Mouse (Mus musculus) colon, adult 2 months (tissue): ENCODE data around the gene Acad12. TPM values are rescaled to one million over a fixed set of nuclear protein-coding genes. Genes with fewer than 3 reads are reported as not detected.

Experiments used
- polyA plus RNA-seq: library from polyadenylated mRNA; depleted of rRNA; stranded (reverse); fragments of >200 nt; gene quantifications from 2 replicates; pipeline ENCODE4 v1.2.3, GENCODE M21; 2012; rRNA removed

Gene Acad12
- polyA plus RNA-seq = 7.0 and 7.8 TPM in 2 replicates

GRCm38 (mm10) chr5:121618592-121619513 lies at the start of gene Acad12:
TSS of gene Acad12 (minus strand) at chr5:121618938.

DNA sequence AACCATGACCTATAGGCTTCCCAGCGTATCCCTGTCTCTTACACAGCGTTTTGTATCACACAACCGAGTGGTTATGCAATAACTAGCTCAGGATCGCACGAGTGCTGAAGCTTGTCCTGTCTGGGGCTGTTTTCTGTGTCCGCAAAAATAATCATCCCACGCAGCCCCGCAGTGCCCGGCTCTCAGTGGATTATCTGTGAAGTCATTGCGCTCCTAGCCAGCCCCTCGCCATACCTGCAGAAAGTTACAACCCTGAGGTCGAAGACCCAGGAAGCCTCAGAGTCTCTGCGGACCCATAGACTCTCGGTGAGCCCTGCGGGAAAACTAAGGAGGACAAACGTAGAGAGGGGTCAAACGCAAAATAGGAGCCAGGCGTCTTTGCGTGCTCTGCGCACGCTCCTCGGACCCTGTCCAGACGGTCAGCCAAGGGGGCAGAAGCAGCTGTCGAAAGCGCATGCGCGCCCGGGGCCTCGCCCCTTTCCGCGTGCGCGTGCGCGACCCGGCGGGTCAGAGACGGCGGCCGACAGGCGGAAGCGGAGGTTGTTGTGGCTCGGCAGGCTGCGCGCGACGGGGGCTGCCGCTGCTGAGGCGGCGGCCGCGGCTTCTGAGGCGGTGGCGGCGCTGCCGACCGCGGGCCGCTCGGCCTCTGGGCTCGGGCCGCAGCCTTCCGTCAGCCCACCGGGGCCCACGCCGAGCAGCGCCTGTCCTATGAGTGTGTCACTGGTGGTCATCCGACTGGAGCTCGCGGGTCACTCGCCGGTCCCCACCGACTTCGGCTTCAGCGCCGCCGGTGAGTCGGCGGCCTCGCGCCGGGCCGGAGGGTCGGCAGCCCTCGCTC lies 41.5 kb upstream of the Acad12 start, which contains the start of the genes Acad10 and Brap:
Gene Acad10, minus strand, starts transcription at position 456 of the 838 bp plus-strand sequence.
Gene Brap, plus strand, starts transcription at position 505 of the 838 bp plus-strand sequence.

GRCm38 (mm10) chr5:121593451-121594401 lies 25.0 kb downstream of the Acad12 start, which contains the start of gene Aldh2:
TSS of gene Aldh2 (minus strand) at chr5:121593824.

Other genes with a start within 250 kb of the Acad12 start
- gene Trafd1, start 233.3 kb downstream of the Acad12 start, polyA plus RNA-seq = 46.5 and 59.0 TPM in 2 replicates
- gene Naa25, start 221.0 kb downstream of the Acad12 start, polyA plus RNA-seq = 5.0 and 5.1 TPM in 2 replicates
- gene Tmem116, start 167.0 kb downstream of the Acad12 start, polyA plus RNA-seq = 1.5 and 7.2 TPM in 2 replicates
- 35.2 and 37.5 TPM in 2 replicates for gene Erp29, start 166.4 kb downstream of the Acad12 start, polyA plus RNA-seq
- not detected in 2 replicates for gene Adam1b, start 115.5 kb downstream of the Acad12 start, polyA plus RNA-seq
- gene Adam1a, start 73.5 kb downstream of the Acad12 start, polyA plus RNA-seq = 2.6 and 3.7 TPM in 2 replicates
- gene Gm42878, start 73.5 kb downstream of the Acad12 start, polyA plus RNA-seq = 0.20 TPM in 1 of 2 replicates, not detected in the other
- gene Mapkapk5, start 73.0 kb downstream of the Acad12 start, polyA plus RNA-seq = 27.1 and 28.6 TPM in 2 replicates
- 1,286 and 1,374 TPM in 2 replicates for gene Aldh2, start 25.1 kb downstream of the Acad12 start, polyA plus RNA-seq
- 8.2 and 8.7 TPM in 2 replicates for gene Acad10, start 41.6 kb upstream of the Acad12 start, polyA plus RNA-seq
- gene Brap, start 41.6 kb upstream of the Acad12 start, polyA plus RNA-seq = 23.1 and 27.9 TPM in 2 replicates
- gene Atxn2, start 92.4 kb upstream of the Acad12 start, polyA plus RNA-seq = 110 and 127 TPM in 2 replicates
- gene Sh2b3, start 218.7 kb upstream of the Acad12 start, polyA plus RNA-seq = 35.2 and 38.5 TPM in 2 replicates
- 97.0 and 99.3 TPM in 2 replicates for gene Pheta1, start 230.0 kb upstream of the Acad12 start, polyA plus RNA-seq